Mouse (Mus musculus) MEL (cell line): ENCODE data around the gene Gria1. TPM values are rescaled to one million over a fixed set of nuclear protein-coding genes. Genes with fewer than 3 reads are reported as not detected.

Experiments used
- DNase-seq: peaks from one replicate; pipeline ENCODE4 v3.0.0; 2011; ENCODE audit warnings: low read depth, low spot score
- H3K27ac ChIP-seq: 2 replicates; pipeline ENCODE4 v1.5.1; 2012; ENCODE audit warnings: low read depth, mild to moderate bottlenecking, control low read depth, low read length, moderate library complexity; ENCODE audit not compliant: control insufficient read depth
- H3K27me3 ChIP-seq, 2 experiments: fragments of 150-350 bp in 1 of 2; sonication (generic) in 1 of 2; 2 replicates each; pipeline ENCODE4 v1.6.1; 2012; ENCODE audit warnings: low read length in 2 of 2, mild to moderate bottlenecking in 2 of 2, improper control_type of control experiment in 1 of 2, moderate library complexity in 1 of 2; ENCODE audit not compliant: insufficient read depth in 2 of 2, control insufficient read depth in 1 of 2
- H3K36me3 ChIP-seq, 2 experiments: 2 replicates each; pipeline ENCODE4 v1.6.1; 2012 to 2014; ENCODE audit warnings: low read length in 2 of 2, improper control_type of control experiment in 1 of 2, inconsistent platforms in 1 of 2, mild to moderate bottlenecking in 1 of 2; ENCODE audit not compliant: insufficient read depth in 2 of 2, control insufficient read depth in 1 of 2
- H3K4me1 ChIP-seq, 2 experiments: fragments of 150-350 bp in 1 of 2; sonication (generic) in 1 of 2; 2 replicates each; pipeline ENCODE4 v1.6.1; 2012; ENCODE audit warnings: low read length in 2 of 2, improper control_type of control experiment in 1 of 2, mild to moderate bottlenecking in 1 of 2; ENCODE audit not compliant: insufficient read depth in 2 of 2, control insufficient read depth in 1 of 2
- H3K4me3 ChIP-seq, 2 experiments: fragments of 150-350 bp in 1 of 2; sonication (generic) in 1 of 2; 2 replicates each; pipeline ENCODE4 v1.5.1; 2012; ENCODE audit warnings: low read depth in 2 of 2, low read length in 2 of 2, mild to moderate bottlenecking in 2 of 2, moderate library complexity in 2 of 2, control low read depth in 1 of 2, improper control_type of control experiment in 1 of 2; ENCODE audit not compliant: control insufficient read depth in 1 of 2, insufficient read depth in 1 of 2
- H3K79me2 ChIP-seq: 2 replicates; pipeline ENCODE4 v1.6.1; 2012; ENCODE audit warnings: mild to moderate bottlenecking, low read length, moderate library complexity; ENCODE audit not compliant: control insufficient read depth, poor library complexity, insufficient read depth
- H3K9ac ChIP-seq: 2 replicates; pipeline ENCODE4 v1.6.1; 2012; ENCODE audit warnings: low read depth, mild to moderate bottlenecking, control low read depth, low read length, moderate library complexity; ENCODE audit not compliant: control insufficient read depth, poor library complexity, severe bottlenecking
- H3K9me3 ChIP-seq: fragments of 150-350 bp; sonication (generic); replicated peaks from 2 replicates; pipeline ENCODE4 v1.6.1; 2012; ENCODE audit warnings: mild to moderate bottlenecking, low read length, improper control_type of control experiment, moderate library complexity; ENCODE audit not compliant: insufficient read depth
- E2F4 ChIP-seq: IDR thresholded peaks from 2 replicates; pipeline ENCODE4 v1.6.1; 2011; ENCODE audit warnings: low read depth, low read length, improper control_type of control experiment, borderline replicate concordance
- EP300 ChIP-seq, 2 experiments: IDR thresholded peaks; 2 replicates each; pipeline ENCODE4 v1.6.1; 2011; ENCODE audit warnings: improper control_type of control experiment in 2 of 2, low read length in 2 of 2, low read depth in 1 of 2, mild to moderate bottlenecking in 1 of 2
- ETS1 ChIP-seq: IDR thresholded peaks from 2 replicates; pipeline ENCODE4 v1.6.1; 2012; ENCODE audit warnings: low read depth, mild to moderate bottlenecking, inconsistent platforms, low read length, improper control_type of control experiment, moderate library complexity
- HCFC1 ChIP-seq: IDR thresholded peaks from 2 replicates; pipeline ENCODE4 v1.6.1; 2012; ENCODE audit warnings: low read depth, mild to moderate bottlenecking, inconsistent platforms, low read length, improper control_type of control experiment, moderate library complexity
- KAT2A ChIP-seq: conservative IDR thresholded peaks from 2 replicates; pipeline ENCODE4 v1.6.1; 2012; ENCODE audit warnings: low read depth, low read length, improper control_type of control experiment, inconsistent platforms
- MAFK ChIP-seq: IDR thresholded peaks from 2 replicates; pipeline ENCODE4 v1.6.1; 2011; ENCODE audit warnings: low read depth, mild to moderate bottlenecking, low read length, improper control_type of control experiment, borderline replicate concordance
- MAZ ChIP-seq: IDR thresholded peaks from 2 replicates; pipeline ENCODE4 v1.6.1; 2012; ENCODE audit warnings: low read depth, mild to moderate bottlenecking, inconsistent platforms, low read length, improper control_type of control experiment
- MXI1 ChIP-seq: IDR thresholded peaks from 2 replicates; pipeline ENCODE4 v1.6.1; 2011; ENCODE audit warnings: mild to moderate bottlenecking, low read depth, low read length, improper control_type of control experiment
- MYB ChIP-seq: IDR thresholded peaks from 2 replicates; pipeline ENCODE4 v1.6.1; 2011; ENCODE audit warnings: mild to moderate bottlenecking, low read depth, low read length, improper control_type of control experiment
- NELFE ChIP-seq: IDR thresholded peaks from 2 replicates; pipeline ENCODE4 v1.6.1; 2011; ENCODE audit warnings: low read depth, low read length, improper control_type of control experiment
- POLR2A ChIP-seq, 2 experiments: IDR thresholded peaks; 2 replicates each; pipeline ENCODE4 v1.6.1; 2011 to 2012; ENCODE audit warnings: low read length in 2 of 2, mild to moderate bottlenecking in 2 of 2, control low read depth in 1 of 2, improper control_type of control experiment in 1 of 2, low read depth in 1 of 2, moderate library complexity in 1 of 2; ENCODE audit not compliant: control insufficient read depth in 1 of 2, insufficient read depth in 1 of 2, poor library complexity in 1 of 2
- POLR2AphosphoS2 ChIP-seq: IDR thresholded peaks from 2 replicates; pipeline ENCODE4 v1.6.1; 2011; ENCODE audit warnings: low read length, improper control_type of control experiment
- RCOR1 ChIP-seq: IDR thresholded peaks from 2 replicates; pipeline ENCODE4 v1.6.1; 2012; ENCODE audit warnings: low read depth, mild to moderate bottlenecking, inconsistent platforms, low read length, improper control_type of control experiment
- TCF12 ChIP-seq: IDR thresholded peaks from 2 replicates; pipeline ENCODE4 v1.6.1; 2014; ENCODE audit warnings: low read depth, mild to moderate bottlenecking, inconsistent platforms, low read length, improper control_type of control experiment, moderate library complexity
- USF1 ChIP-seq: IDR thresholded peaks from 2 replicates; pipeline ENCODE4 v1.6.1; 2014; ENCODE audit warnings: low read depth, mild to moderate bottlenecking, inconsistent platforms, low read length, improper control_type of control experiment, moderate library complexity
- ZKSCAN1 ChIP-seq: IDR thresholded peaks from 2 replicates; pipeline ENCODE4 v1.6.1; 2012; ENCODE audit warnings: low read depth, mild to moderate bottlenecking, inconsistent platforms, low read length, improper control_type of control experiment, moderate library complexity
- ZMIZ1 ChIP-seq: IDR thresholded peaks from 2 replicates; pipeline ENCODE4 v1.6.1; 2012; ENCODE audit warnings: low read depth, mild to moderate bottlenecking, inconsistent platforms, low read length, improper control_type of control experiment, moderate library complexity
- polyA plus RNA-seq, 2 experiments: library from polyadenylated mRNA; stranded (reverse) in 1 of 2; unstranded in 1 of 2; fragments of >175 nt in 1 of 2; fragments of >200 nt in 1 of 2; gene quantifications; 2 replicates each; pipeline versions ENCODE4 v1.2.1 to v1.2.4; 2012; ENCODE audit warnings: low replicate concordance in 2 of 2, low read depth in 1 of 2; ENCODE audit not compliant: insufficient read length in 2 of 2, insufficient read depth in 1 of 2, missing spikeins in 1 of 2
- total RNA-seq: library from RNA; depleted of rRNA; stranded (reverse); fragments of 300-350 nt; gene quantifications from 2 replicates; pipeline ENCODE4 v1.2.3, GENCODE M21; 2012

Gene Gria1
- total and polyA plus RNA-seq, 3 experiments, result not detected

- Histone ChIP-seq H3K9ac (no peak overlapping the region), H3K4me3 (no peak overlapping the region), H3K4me1 (no peaks in the 10 kb centered on the region), H3K27ac (no peak overlapping the region), H3K9me3 (no peaks in the 10 kb centered on the region), H3K27me3 (no peaks in the 10 kb centered on the region), H3K36me3 (no peaks in the 10 kb centered on the region), H3K79me2 (no peaks in the 10 kb centered on the region)
- DNase-seq, result no peak
- no peak for TF ChIP-seq POLR2AphosphoS2
- no peak for TF ChIP-seq KAT2A
- TF ChIP-seq E2F4, result no peak
- no peak for TF ChIP-seq EP300 (IDR thresholded peaks at IDR 0.05; ENCODE audit: low read depth in 1 of 2, low read length in 2 of 2)
- no peak for TF ChIP-seq ZKSCAN1
- TF ChIP-seq TCF12, result no peak
- no peak for TF ChIP-seq MYB
- TF ChIP-seq POLR2A (IDR thresholded peaks at IDR 0.05; ENCODE audit: control insufficient read depth in 1 of 2, insufficient read depth in 1 of 2, low read depth in 1 of 2, low read length in 2 of 2, poor library complexity in 1 of 2), result no peak
- no peak for TF ChIP-seq ETS1
- no peak for TF ChIP-seq MAZ
- TF ChIP-seq USF1, result no peak
Observed at GRCm38 (mm10) chr11:57159412-57159811, 148.2 kb downstream of the Gria1 start.

GRCm38 (mm10) chr11:57160076-57160475, 148.9 kb downstream of the Gria1 start:
- Histone ChIP-seq H3K27me3 (no peaks in the 10 kb centered on the region), H3K36me3 (no peaks in the 10 kb centered on the region), H3K4me1 (no peaks in the 10 kb centered on the region), H3K27ac (no peak overlapping the region), H3K9ac (no peak overlapping the region), H3K79me2 (no peaks in the 10 kb centered on the region), H3K9me3 (no peaks in the 10 kb centered on the region), H3K4me3 (no peak overlapping the region)
- DNase-seq, result no peak
- TF ChIP-seq ZMIZ1 (no peak), TCF12 (no peak), MAFK (no peak), NELFE (no peak), MXI1 (no peak), HCFC1 (no peak), ETS1 (no peak), RCOR1 (no peak), ZKSCAN1 (no peak), POLR2A (IDR thresholded peaks at IDR 0.05; ENCODE audit: control insufficient read depth in 1 of 2, insufficient read depth in 1 of 2, low read depth in 1 of 2, low read length in 2 of 2, poor library complexity in 1 of 2) (no peak)
